Mouse (Mus musculus): Measurements from ENCODE around the gene Cdc20.

The Cdc20 gene

GRCm38 (mm10) chr4:118417112-118417797 lies 19.9 kb downstream of the Cdc20 start:
- DNase-seq, result peak; percentile 45 to 60

GRCm38 (mm10) chr4:118416329-118416728 lies 20.8 kb downstream of the Cdc20 start:
- no peak for DNase-seq

GRCm38 (mm10) chr4:118415779-118416178 lies 21.4 kb downstream of the Cdc20 start:
- no peak for DNase-seq

GRCm38 (mm10) chr4:118413553-118413952 lies 23.6 kb downstream of the Cdc20 start:
- DNase-seq, result no peak

- no peak for DNase-seq
These were observed 26.3 kb downstream of the Cdc20 start for GRCm38 (mm10) chr4:118410871-118411270.

- DNase-seq, result peak; percentile 94 to 96
These were observed 27.8 kb downstream of the Cdc20 start, which contains the start of the genes Szt2 and Med8 for GRCm38 (mm10) chr4:118409142-118409900. Gene Szt2 (minus strand): TSS chr4:118409273. Gene Med8 (plus strand): TSS chr4:118409337.

- DNase-seq, result no peak
These were observed 34.5 kb downstream of the Cdc20 start for GRCm38 (mm10) chr4:118402701-118403100.

- no peak for DNase-seq
These were observed 35.2 kb downstream of the Cdc20 start for GRCm38 (mm10) chr4:118401918-118402317.

GRCm38 (mm10) chr4:118401421-118401820 lies 35.7 kb downstream of the Cdc20 start:
- DNase-seq, result no peak

GRCm38 (mm10) chr4:118398400-118398799 lies 38.8 kb downstream of the Cdc20 start:
- peak; percentile 80 for DNase-seq

GRCm38 (mm10) chr4:118396433-118396832 lies 40.7 kb downstream of the Cdc20 start:
- peak; percentile 42 to 59 for DNase-seq

- DNase-seq, result no peak
These were observed 41.9 kb downstream of the Cdc20 start for GRCm38 (mm10) chr4:118395289-118395688.

- DNase-seq, result no peak
These were observed 42.6 kb downstream of the Cdc20 start for GRCm38 (mm10) chr4:118394505-118394904.

GRCm38 (mm10) chr4:118390146-118390545 lies 47.0 kb downstream of the Cdc20 start:
- DNase-seq, result no peak

GRCm38 (mm10) chr4:118387316-118387715 lies 49.8 kb downstream of the Cdc20 start:
- peak in 1 of 2 experiments; percentile 38 for DNase-seq

- no peak for DNase-seq
These were observed 53.9 kb downstream of the Cdc20 start for GRCm38 (mm10) chr4:118383271-118383670.
